Mouse (Mus musculus) thymus, postnatal 36 days (tissue): ENCODE measurements around the gene Ndufs5.

Source experiments
- DNase-seq, 2 experiments: peaks; one replicate each; pipeline ENCODE4 v3.0.0; 2022; ENCODE audit warnings: mixed read lengths in 2 of 2

Gene Ndufs5

GRCm38 (mm10) chr4:123687025-123687781 is 30.8 kb downstream of the Ndufs5 start:
- peak; percentile 5 to 17 for DNase-seq

GRCm38 (mm10) chr4:123686368-123687024 is 31.5 kb downstream of the Ndufs5 start:
- DNase-seq = peak in 1 of 2 experiments; percentile 12

- no peak for DNase-seq
Measured at GRCm38 (mm10) chr4:123685506-123686242, 32.3 kb downstream of the Ndufs5 start.

GRCm38 (mm10) chr4:123685046-123685445 is 33.0 kb downstream of the Ndufs5 start:
- no peak for DNase-seq

- DNase-seq = no peak
Measured at GRCm38 (mm10) chr4:123684260-123684659, 33.7 kb downstream of the Ndufs5 start, which contains the start of gene Macf1. TSS of gene Macf1 (minus strand) at chr4:123684360.

GRCm38 (mm10) chr4:123682291-123682690 is 35.7 kb downstream of the Ndufs5 start:
- DNase-seq = no peak

- DNase-seq = no peak
Measured at GRCm38 (mm10) chr4:123680962-123681361, 37.0 kb downstream of the Ndufs5 start.

- DNase-seq = no peak
Measured at GRCm38 (mm10) chr4:123677060-123677804, 40.8 kb downstream of the Ndufs5 start.

GRCm38 (mm10) chr4:123670598-123670997 is 47.4 kb downstream of the Ndufs5 start:
- no peak for DNase-seq

GRCm38 (mm10) chr4:123669696-123670095 is 48.3 kb downstream of the Ndufs5 start:
- DNase-seq = no peak

- peak; percentile 19 to 47 for DNase-seq
Measured at GRCm38 (mm10) chr4:123667260-123667867, 50.6 kb downstream of the Ndufs5 start.

- DNase-seq = no peak
Measured at GRCm38 (mm10) chr4:123666517-123666916, 51.5 kb downstream of the Ndufs5 start.

- DNase-seq = no peak
Measured at GRCm38 (mm10) chr4:123665681-123666278, 52.2 kb downstream of the Ndufs5 start.

- no peak for DNase-seq
Measured at GRCm38 (mm10) chr4:123664951-123665661, 52.9 kb downstream of the Ndufs5 start.

GRCm38 (mm10) chr4:123664021-123664950 is 53.7 kb downstream of the Ndufs5 start:
- DNase-seq = peak; percentile 65 to 72

GRCm38 (mm10) chr4:123663688-123663965 is 54.4 kb downstream of the Ndufs5 start:
- DNase-seq = no peak

- DNase-seq = no peak
Measured at GRCm38 (mm10) chr4:123662914-123663687, 54.9 kb downstream of the Ndufs5 start.
